Mouse (Mus musculus): ENCODE data around the gene Gpr176. TPM values are rescaled to one million over a fixed set of nuclear protein-coding genes. Genes with fewer than 3 reads are reported as not detected.

The Gpr176 gene
- polyA plus RNA-seq, 1 experiment from 2014 or later, result 0.39 TPM

DNA sequence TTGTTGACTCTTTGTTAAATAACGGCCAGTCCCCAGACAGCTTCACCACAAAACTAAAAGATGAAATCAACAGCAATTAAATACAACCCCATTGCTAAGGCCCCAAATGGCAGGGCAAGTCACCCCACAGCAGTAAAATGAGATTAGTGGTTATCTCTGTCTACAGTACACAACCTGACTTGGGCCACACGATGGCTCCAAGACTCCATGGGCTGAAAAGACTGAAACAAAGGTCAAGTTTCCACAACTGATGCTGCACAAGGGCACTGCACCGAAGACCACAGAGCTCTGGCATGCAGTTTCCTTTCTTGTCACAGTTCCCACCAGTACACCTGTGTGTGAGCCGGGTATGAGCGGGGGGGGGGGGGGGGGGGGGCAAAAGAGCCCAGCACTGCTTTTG is 50.6 kb downstream of the Gpr176 start:
- Histone ChIP-seq H3K9ac (ENCODE audit: low read length) (no peak overlapping the region), H3K36me3 (ENCODE audit: control insufficient read depth, insufficient read depth, low read length) (no peaks in the 10 kb centered on the region), H3K27ac (replicated peaks) (no peak overlapping the region), H3K9me3 (ENCODE audit: control insufficient read depth, low read length) (no peaks in the 10 kb centered on the region), H3K4me2 (replicated peaks; ENCODE audit: low read depth) (no peak overlapping the region), H3K4me1 (replicated peaks; ENCODE audit: control insufficient read depth, insufficient read depth) (no peaks in the 10 kb centered on the region), H3K27me3 (ENCODE audit: control insufficient read depth, insufficient read depth, low read length) (no peaks in the 10 kb centered on the region), H3K4me3 (ENCODE audit: low read depth, low read length) (no peak overlapping the region)
- TF ChIP-seq CTCF (IDR thresholded peaks at IDR 0.05; ENCODE audit: low read depth) (peak; percentile 66), EP300 (optimal IDR thresholded peaks at IDR 0.05) (no peak)
- DNase-seq (ENCODE audit: low spot score) (peak; percentile 37), ATAC-seq (ENCODE audit: low FRiP score, low TSS enrichment) (no peak)
- WGBS, result 36% methylated on average over 4 of the region's 5 CpGs

DNA sequence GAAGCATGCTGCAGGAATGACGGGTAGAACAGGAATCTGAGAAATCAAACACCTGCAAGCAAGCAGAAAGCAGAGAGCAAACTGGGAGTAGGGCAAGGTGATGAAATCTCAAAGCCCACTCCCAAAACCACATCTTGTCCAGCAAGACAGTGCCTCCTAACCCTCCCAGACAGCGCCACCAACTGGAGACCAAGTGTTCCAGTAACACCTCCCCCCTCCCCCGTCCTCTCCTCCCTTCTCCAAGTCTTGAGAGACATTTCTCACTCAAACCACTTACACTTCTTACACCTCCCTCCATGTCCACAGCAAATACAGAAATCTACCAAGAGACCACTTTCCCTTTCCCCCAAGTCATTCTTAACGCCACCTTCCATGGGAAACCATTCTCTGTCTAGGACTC is 51.4 kb downstream of the Gpr176 start:
- no peak for TF ChIP-seq EP300 (optimal IDR thresholded peaks at IDR 0.05)
- TF ChIP-seq CTCF (IDR thresholded peaks at IDR 0.05; ENCODE audit: low read depth), result peak; percentile 9; the same call in 1 of the 2 replicates
- 77% methylated on average over 4 of the region's 4 CpGs for WGBS

DNA sequence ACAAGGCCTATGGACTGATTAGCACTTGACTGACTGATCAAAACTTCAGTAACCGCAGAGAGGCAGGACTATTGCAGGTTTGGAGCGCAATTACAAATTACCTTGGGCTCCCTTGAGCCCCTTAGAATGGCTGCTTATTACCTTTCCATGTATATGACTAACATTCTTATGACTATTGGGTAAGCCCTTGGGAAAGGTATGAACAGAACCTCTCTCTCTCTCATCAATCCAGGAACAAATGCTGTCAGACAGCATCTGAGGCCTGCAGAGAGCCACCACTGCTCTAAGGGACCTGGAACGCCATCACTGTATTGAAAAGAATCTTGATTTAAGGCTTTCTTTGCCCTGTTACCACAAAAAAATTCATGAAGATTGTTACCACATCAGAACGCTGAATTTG is 52.1 kb downstream of the Gpr176 start:
- WGBS, result 92% methylated on average over 4 of the region's 4 CpGs
- ATAC-seq (ENCODE audit: low FRiP score, low TSS enrichment) (no peak), DNase-seq (ENCODE audit: low spot score) (no peak)
- Histone ChIP-seq H3K9ac (ENCODE audit: low read length) (no peak overlapping the region), H3K4me2 (replicated peaks; ENCODE audit: low read depth) (no peak overlapping the region), H3K4me3 (ENCODE audit: low read depth, low read length) (no peak overlapping the region), H3K4me1 (replicated peaks; ENCODE audit: control insufficient read depth, insufficient read depth) (no peaks in the 10 kb centered on the region), H3K36me3 (ENCODE audit: control insufficient read depth, insufficient read depth, low read length) (no peaks in the 10 kb centered on the region), H3K27ac (replicated peaks) (no peak overlapping the region), H3K27me3 (ENCODE audit: control insufficient read depth, insufficient read depth, low read length) (no peaks in the 10 kb centered on the region), H3K9me3 (ENCODE audit: control insufficient read depth, low read length) (no peaks in the 10 kb centered on the region)
- TF ChIP-seq CTCF (IDR thresholded peaks at IDR 0.05; ENCODE audit: low read depth) (no peak), EP300 (optimal IDR thresholded peaks at IDR 0.05) (no peak)

More for the DNA sequence above, 51.4 kb downstream of the Gpr176 start:
- H3K27me3 ChIP-seq (ENCODE audit: control insufficient read depth, insufficient read depth, low read length), result no peaks in the 10 kb centered on the region
- H3K27ac ChIP-seq (replicated peaks), result no peak overlapping the region
- no peaks in the 10 kb centered on the region for H3K9me3 ChIP-seq (ENCODE audit: control insufficient read depth, low read length)
- H3K4me3 ChIP-seq (ENCODE audit: low read depth, low read length), result no peak overlapping the region
- no peak overlapping the region for H3K9ac ChIP-seq (ENCODE audit: low read length)
- H3K4me1 ChIP-seq (replicated peaks; ENCODE audit: control insufficient read depth, insufficient read depth), result no peaks in the 10 kb centered on the region
- no peak overlapping the region for H3K4me2 ChIP-seq (replicated peaks; ENCODE audit: low read depth)
- no peaks in the 10 kb centered on the region for H3K36me3 ChIP-seq (ENCODE audit: control insufficient read depth, insufficient read depth, low read length)
- DNase-seq (ENCODE audit: low spot score) (no peak), ATAC-seq (ENCODE audit: low FRiP score, low TSS enrichment) (no peak)

DNA sequence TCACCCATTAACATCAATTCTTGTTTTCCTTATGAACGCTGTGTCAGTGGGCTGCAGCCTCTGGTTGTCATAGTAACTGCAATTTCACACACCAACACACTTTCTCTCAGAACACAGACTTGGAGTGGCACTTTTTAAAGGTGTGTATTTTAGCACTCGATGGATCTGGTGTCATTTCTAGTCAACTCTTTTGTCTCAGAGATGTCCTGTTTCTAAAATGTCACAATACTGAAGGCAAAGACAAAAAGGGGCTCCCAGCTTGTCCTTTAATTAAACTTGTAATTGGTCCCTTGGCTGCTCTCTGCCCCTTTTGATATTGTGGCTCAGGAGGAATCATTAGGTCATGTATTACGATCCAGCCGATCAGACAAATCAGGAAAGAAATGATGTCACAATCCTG is 52.7 kb downstream of the Gpr176 start:
- Histone ChIP-seq H3K27me3 (ENCODE audit: control insufficient read depth, insufficient read depth, low read length) (no peaks in the 10 kb centered on the region), H3K4me3 (ENCODE audit: low read depth, low read length) (no peak overlapping the region), H3K4me2 (replicated peaks; ENCODE audit: low read depth) (no peak overlapping the region), H3K27ac (replicated peaks) (no peak overlapping the region), H3K9me3 (ENCODE audit: control insufficient read depth, low read length) (no peaks in the 10 kb centered on the region), H3K9ac (ENCODE audit: low read length) (no peak overlapping the region), H3K4me1 (replicated peaks; ENCODE audit: control insufficient read depth, insufficient read depth) (no peaks in the 10 kb centered on the region), H3K36me3 (ENCODE audit: control insufficient read depth, insufficient read depth, low read length) (no peaks in the 10 kb centered on the region)
- TF ChIP-seq CTCF (IDR thresholded peaks at IDR 0.05; ENCODE audit: low read depth) (no peak), EP300 (optimal IDR thresholded peaks at IDR 0.05) (no peak)
- ATAC-seq (ENCODE audit: low FRiP score, low TSS enrichment) (no peak), DNase-seq (ENCODE audit: low spot score) (no peak)
- 55% methylated on average over 4 of the region's 4 CpGs for WGBS

DNA sequence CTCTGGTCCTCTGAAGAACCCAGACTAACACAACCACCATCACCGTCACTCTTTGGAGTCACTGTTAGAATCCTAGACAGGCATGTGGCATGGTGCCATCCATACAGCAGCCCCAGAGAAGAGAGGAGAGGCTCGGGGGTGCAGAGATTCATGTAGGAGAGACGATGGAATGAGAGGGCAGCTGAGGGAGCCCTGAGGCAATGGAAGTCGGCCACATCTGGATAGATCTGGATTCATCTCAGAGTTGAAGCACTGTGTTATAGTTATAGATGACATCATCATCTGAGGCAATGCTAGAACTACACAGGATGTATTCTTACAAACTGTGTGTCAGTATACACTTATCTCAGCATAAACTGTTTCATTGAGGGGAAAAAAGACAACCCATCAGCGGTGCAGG is 54.0 kb downstream of the Gpr176 start:
- Histone ChIP-seq H3K9me3 (ENCODE audit: control insufficient read depth, low read length) (no peaks in the 10 kb centered on the region), H3K27me3 (ENCODE audit: control insufficient read depth, insufficient read depth, low read length) (no peaks in the 10 kb centered on the region), H3K4me1 (replicated peaks; ENCODE audit: control insufficient read depth, insufficient read depth) (no peaks in the 10 kb centered on the region), H3K9ac (ENCODE audit: low read length) (no peak overlapping the region), H3K27ac (replicated peaks) (no peak overlapping the region), H3K36me3 (ENCODE audit: control insufficient read depth, insufficient read depth, low read length) (no peaks in the 10 kb centered on the region), H3K4me3 (ENCODE audit: low read depth, low read length) (no peak overlapping the region), H3K4me2 (replicated peaks; ENCODE audit: low read depth) (no peak overlapping the region)
- DNase-seq (ENCODE audit: low spot score) (no peak), ATAC-seq (ENCODE audit: low FRiP score, low TSS enrichment) (no peak)
- TF ChIP-seq EP300 (optimal IDR thresholded peaks at IDR 0.05) (no peak), CTCF (IDR thresholded peaks at IDR 0.05; ENCODE audit: low read depth) (no peak)
- 43% methylated on average over 5 of the region's 5 CpGs for WGBS

DNA sequence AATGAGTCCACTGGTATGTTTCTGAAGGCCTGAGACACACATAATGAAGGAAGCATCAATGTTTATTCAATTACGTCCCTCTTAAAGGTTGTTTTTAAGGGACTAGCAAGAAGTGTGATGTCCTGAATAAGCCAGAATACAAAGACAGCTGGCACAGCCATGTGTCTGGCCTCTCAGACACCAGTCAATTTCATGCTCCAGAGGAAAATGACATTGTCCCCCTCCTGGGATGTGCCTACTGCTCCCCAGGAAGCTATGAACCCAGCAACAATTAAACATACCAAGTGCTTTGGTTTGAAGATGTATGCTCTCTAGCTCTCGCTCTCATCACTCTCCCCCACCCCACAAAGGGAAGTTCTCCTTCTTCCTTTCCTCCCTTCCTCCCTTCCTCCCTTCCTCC is 56.3 kb downstream of the Gpr176 start:
- H3K4me1 ChIP-seq (replicated peaks; ENCODE audit: control insufficient read depth, insufficient read depth), result no peaks in the 10 kb centered on the region
- DNase-seq (ENCODE audit: low spot score), result no peak
- H3K9me3 ChIP-seq (ENCODE audit: control insufficient read depth, low read length), result no peaks in the 10 kb centered on the region
- 74% methylated on average over 2 of the region's 2 CpGs for WGBS
- no peaks in the 10 kb centered on the region for H3K36me3 ChIP-seq (ENCODE audit: control insufficient read depth, insufficient read depth, low read length)
- no peak overlapping the region for H3K9ac ChIP-seq (ENCODE audit: low read length)
- H3K4me3 ChIP-seq (ENCODE audit: low read depth, low read length), result no peak overlapping the region
- no peak overlapping the region for H3K27ac ChIP-seq (replicated peaks)
- TF ChIP-seq EP300 (optimal IDR thresholded peaks at IDR 0.05), result no peak
- TF ChIP-seq CTCF (IDR thresholded peaks at IDR 0.05; ENCODE audit: low read depth), result no peak
- no peak for ATAC-seq (ENCODE audit: low FRiP score, low TSS enrichment)
- no peak overlapping the region for H3K4me2 ChIP-seq (replicated peaks; ENCODE audit: low read depth)
- H3K27me3 ChIP-seq (ENCODE audit: control insufficient read depth, insufficient read depth, low read length), result no peaks in the 10 kb centered on the region

Measured in stomach, postnatal 0 days (tissue).